Mouse (Mus musculus) CH12.LX (cell line): Measurements from ENCODE around the gene Cdk14.

ENCODE experiments used
- HCFC1 ChIP-seq: IDR thresholded peaks from 2 replicates; pipeline ENCODE4 v1.6.1; 2012; ENCODE audit warnings: low read depth, mild to moderate bottlenecking, inconsistent platforms, low read length, improper control_type of control experiment
- POLR2A ChIP-seq: IDR thresholded peaks from 2 replicates; pipeline ENCODE4 v1.6.1; 2011; ENCODE audit warnings: low read depth, mild to moderate bottlenecking, improper control_type of control experiment, low read length
- ZMIZ1 ChIP-seq: IDR thresholded peaks from 2 replicates; pipeline ENCODE4 v1.6.1; 2012; ENCODE audit warnings: low read depth, mild to moderate bottlenecking, inconsistent platforms, low read length, improper control_type of control experiment

DNA sequence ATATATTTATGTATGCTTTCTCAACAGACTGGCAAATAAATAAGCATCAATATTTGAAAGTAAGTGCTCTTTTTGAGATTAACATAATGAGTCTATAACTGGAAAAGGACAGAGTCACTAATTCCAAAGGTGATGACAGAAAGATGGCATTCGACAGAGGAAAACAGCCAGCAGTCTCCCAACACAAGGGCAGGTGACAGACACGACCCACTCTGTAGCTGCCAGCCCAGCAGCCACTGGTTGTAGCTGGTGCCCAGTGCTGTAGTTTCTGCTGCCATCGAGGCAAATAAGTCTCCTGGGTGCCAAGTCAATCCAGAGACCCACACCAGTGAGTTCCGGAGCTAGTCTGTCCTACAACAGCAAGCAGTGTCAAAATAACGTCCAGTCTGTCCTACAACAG lies 280.3 kb downstream of the Cdk14 start:
- TF ChIP-seq POLR2A (no peak), HCFC1 (no peak), ZMIZ1 (no peak)
